Mouse (Mus musculus) ovary, adult 10 weeks (tissue): Measurements from ENCODE around the gene Nectin4. TPM values are rescaled to one million over a fixed set of nuclear protein-coding genes. Genes with fewer than 3 reads are reported as not detected.

Source experiments
- polyA plus RNA-seq: library from polyadenylated mRNA; stranded (reverse); fragments of 350-450 nt; fragmentation: Illumina TruSeq; extraction: RNeasy Lipid Tissue Mini Kit (QIAGEN cat#74804); gene quantifications from one replicate; pipeline ENCODE4 v1.2.3, GENCODE M21; 2014

Nectin4 gene
- polyA plus RNA-seq: 0.31 TPM

DNA sequence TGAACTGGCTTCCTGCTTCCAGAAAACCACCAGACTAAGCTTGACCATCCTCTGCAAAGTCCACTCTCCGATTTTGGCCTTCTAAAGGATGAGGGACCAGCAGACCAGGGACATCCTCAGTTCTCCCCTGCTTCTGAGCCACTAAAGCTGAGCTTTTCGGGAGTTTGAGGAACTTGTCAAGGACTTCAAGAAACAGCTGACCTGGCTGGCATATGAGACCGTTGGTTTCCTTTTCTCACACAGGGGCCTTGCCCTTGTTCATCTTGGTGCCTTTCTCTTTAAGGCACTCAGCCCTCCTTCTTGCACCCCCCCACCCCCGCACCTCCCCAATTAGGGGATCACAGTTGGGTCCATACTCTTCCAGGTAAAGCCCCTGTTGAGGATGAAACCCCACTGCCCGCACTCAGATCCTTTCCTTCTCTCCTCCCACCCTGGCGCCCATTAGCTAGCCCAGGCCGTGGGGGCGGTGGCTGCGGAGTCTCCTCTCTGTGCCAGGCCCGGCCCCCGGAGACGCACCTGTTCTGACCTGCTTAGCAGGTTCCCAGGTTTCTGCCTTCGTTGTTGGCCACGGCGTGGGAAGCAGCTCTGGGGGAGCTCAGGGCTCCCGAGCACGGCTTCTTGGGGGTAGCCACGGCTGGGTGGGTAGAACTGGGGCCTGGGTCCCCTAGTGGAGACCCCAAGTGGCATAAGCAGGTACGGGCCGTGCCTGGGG is at the start of gene Nectin4:
Nectin4 (plus strand) TSS at position 255 of the 712 bp plus-strand sequence.

GRCm38 (mm10) chr1:171328839-171329432 is 41.0 kb upstream of the Nectin4 start, which contains the start of gene Dedd:
Gene Dedd (plus strand): TSS chr1:171329145.

DNA sequence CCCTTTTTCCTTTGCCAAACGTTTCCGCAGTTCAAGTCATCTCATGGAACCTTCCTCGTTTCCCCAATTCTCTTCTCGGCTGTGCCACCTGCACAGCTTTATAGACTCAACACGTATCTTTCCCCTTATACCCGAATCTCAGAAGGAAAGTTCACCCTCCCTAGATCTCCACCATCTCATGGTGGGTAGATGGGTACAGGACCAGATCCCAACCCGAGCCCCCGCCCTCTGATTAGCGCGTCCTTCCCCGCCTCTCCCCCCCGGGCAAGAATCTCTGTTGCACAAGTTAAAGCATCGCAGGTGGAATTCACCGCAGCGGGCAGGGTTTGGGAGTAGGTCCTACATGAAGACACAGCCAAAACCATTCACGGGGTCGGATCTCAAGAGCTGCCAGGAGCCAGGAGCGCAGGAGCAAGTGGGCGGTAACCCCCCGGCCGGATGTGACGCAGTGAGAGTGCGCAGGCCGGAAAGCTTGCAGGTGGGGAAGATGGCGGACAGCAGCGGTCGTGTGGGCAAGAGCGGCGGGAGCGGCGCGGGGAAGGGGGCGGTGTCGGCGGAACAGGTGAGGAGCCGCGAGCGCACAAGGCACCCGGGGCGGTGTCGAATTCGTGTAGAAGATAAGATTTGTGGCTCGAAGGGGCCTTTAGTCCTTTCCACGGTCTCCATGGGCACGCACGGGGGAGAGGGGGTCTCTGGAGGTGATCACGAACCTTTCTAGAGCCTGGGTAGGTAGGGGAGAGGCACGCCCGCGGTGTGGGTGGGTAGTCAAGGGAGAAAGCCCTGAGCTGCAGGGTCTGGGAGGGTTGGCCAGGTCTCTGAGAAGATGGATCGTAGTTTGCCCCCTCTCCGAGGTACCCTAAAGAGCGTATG is 24.4 kb upstream of the Nectin4 start, which contains the start of the genes Nit1 and Pfdn2:
Nit1 (minus strand) TSS at position 422 of the 870 bp plus-strand sequence.
Pfdn2 (plus strand) TSS at position 446 of the 870 bp plus-strand sequence.

DNA sequence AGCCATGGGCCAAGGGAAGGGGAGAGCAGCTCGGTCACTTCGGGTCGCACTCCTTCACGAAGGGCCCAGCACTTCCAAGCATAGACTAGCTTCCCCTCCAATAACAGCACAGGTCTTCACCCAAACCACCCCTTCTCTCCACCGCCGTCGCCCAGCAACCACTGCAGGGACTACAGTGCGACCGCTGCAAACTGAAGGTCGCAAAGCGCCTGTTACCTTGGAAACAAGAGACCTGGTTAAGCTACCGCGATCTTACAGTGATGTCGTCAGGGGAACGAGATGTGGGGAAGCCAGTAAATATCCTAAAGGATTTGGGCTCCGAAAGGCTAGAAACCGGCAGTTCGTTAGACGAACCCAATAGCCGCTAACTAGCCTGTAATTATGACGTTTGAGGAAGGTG is 9.2 kb upstream of the Nectin4 start, which contains the start of gene Klhdc9:
Klhdc9 (minus strand) TSS at position 143 of the 400 bp plus-strand sequence.

GRCm38 (mm10) chr1:171388376-171389102 is 18.6 kb downstream of the Nectin4 start, which contains the start of gene Arhgap30:
Gene Arhgap30 (plus strand): TSS chr1:171388954.

GRCm38 (mm10) chr1:171410947-171411484 is 41.1 kb downstream of the Nectin4 start, which contains the start of gene Usf1:
Gene Usf1 (plus strand): TSS chr1:171411313.

GRCm38 (mm10) chr1:171418660-171419059 is 48.8 kb downstream of the Nectin4 start, which contains the start of gene Tstd1:
Gene Tstd1 (plus strand): TSS chr1:171418872.

DNA sequence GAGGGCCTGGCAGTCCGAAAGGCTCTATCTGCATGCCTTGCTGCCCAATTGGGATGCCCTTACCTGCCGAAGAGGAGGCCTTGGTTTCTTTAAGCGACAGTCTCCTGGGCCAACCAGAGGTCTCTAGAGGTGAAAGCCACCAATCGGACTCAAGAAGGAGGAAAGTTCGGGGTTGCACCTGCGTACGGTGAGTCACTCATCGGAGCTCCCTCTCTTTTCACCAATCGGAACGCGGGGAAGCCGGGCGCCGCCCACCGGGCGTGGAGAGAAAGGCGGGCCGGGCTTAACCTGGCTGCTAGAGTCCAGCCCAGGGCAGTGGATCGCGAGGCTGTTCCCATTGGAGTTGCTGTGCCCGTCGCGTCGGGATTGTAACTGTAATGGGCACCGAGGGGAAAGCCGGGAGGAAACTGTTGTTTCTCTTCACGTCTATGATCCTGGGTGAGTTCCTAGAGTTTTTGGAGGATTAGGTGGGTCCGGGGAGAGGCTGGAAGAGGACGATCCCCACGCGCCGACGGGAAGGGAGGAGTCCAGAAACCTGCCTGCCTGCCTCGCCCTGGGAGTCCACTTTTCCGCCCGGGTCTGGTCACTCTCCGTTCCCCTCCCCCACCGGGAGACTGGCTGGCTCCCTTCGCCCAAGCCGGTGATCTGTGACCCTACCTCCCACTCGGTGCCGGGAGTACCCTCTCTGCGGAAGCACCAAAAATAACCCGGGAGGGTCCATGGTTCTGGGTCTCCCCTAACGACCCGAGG is 67.5 kb downstream of the Nectin4 start, which contains the start of gene F11r:
F11r (plus strand) TSS at position 272 of the 750 bp plus-strand sequence.

Other genes starting within 250 kb of the Nectin4 start
- gene Sdhc, start 219.5 kb upstream of the Nectin4 start, polyA plus RNA-seq: 34.2 TPM
- gene Mpz, start 219.4 kb upstream of the Nectin4 start, polyA plus RNA-seq: not detected
- gene Pcp4l1, start 173.8 kb upstream of the Nectin4 start, polyA plus RNA-seq: 49.2 TPM
- not detected for gene Nr1i3, start 156.1 kb upstream of the Nectin4 start, polyA plus RNA-seq
- gene Tomm40l, start 147.6 kb upstream of the Nectin4 start, polyA plus RNA-seq: 4.0 TPM
- gene Apoa2, start 145.0 kb upstream of the Nectin4 start, polyA plus RNA-seq: not detected
- 46.0 TPM for gene Fcer1g, start 135.7 kb upstream of the Nectin4 start, polyA plus RNA-seq
- 5.0 TPM for gene Adamts4, start 119.7 kb upstream of the Nectin4 start, polyA plus RNA-seq
- gene Ndufs2, start 118.7 kb upstream of the Nectin4 start, polyA plus RNA-seq: 37.5 TPM
- 6.0 TPM for gene B4galt3, start 99.8 kb upstream of the Nectin4 start, polyA plus RNA-seq
- gene Ppox, start 88.9 kb upstream of the Nectin4 start, polyA plus RNA-seq: 4.1 TPM
- 24.1 TPM for gene Usp21, start 82.1 kb upstream of the Nectin4 start, polyA plus RNA-seq
- 64.0 TPM for gene Ufc1, start 75.1 kb upstream of the Nectin4 start, polyA plus RNA-seq
- 16.5 TPM for gene Dedd, start 41.0 kb upstream of the Nectin4 start, polyA plus RNA-seq
- gene Nit1, start 24.5 kb upstream of the Nectin4 start, polyA plus RNA-seq: 10.9 TPM
- gene Pfdn2, start 24.4 kb upstream of the Nectin4 start, polyA plus RNA-seq: 27.6 TPM
- gene Klhdc9, start 9.3 kb upstream of the Nectin4 start, polyA plus RNA-seq: 0.40 TPM
- gene Arhgap30, start 18.9 kb downstream of the Nectin4 start, polyA plus RNA-seq: 4.2 TPM
- gene Usf1, start 41.2 kb downstream of the Nectin4 start, polyA plus RNA-seq: 1.1 TPM
- not detected for gene Tstd1, start 48.8 kb downstream of the Nectin4 start, polyA plus RNA-seq
- 48.9 TPM for gene F11r, start 67.4 kb downstream of the Nectin4 start, polyA plus RNA-seq
- 2.9 TPM for gene Alyref2, start 133.4 kb downstream of the Nectin4 start, polyA plus RNA-seq
- not detected for gene Itln1, start 165.2 kb downstream of the Nectin4 start, polyA plus RNA-seq
- 0.91 TPM for gene Cd244a, start 189.1 kb downstream of the Nectin4 start, polyA plus RNA-seq
- gene Ly9, start 237.3 kb downstream of the Nectin4 start, polyA plus RNA-seq: 9.5 TPM